Mouse (Mus musculus) E14TG2a.4 (cell line): Measurements from ENCODE around the gene Zfp36l2.

Experiments used
- CTCF ChIP-seq: conservative IDR thresholded peaks from 2 replicates; pipeline ENCODE4 v1.5.1; 2014; ENCODE audit warnings: low read length
- NANOG ChIP-seq: IDR thresholded peaks from 2 replicates; pipeline ENCODE4 v1.6.1; 2014; ENCODE audit warnings: borderline replicate concordance, low read length, mixed read lengths
- POU5F1 ChIP-seq: IDR thresholded peaks from 2 replicates; pipeline ENCODE4 v1.6.1; 2014; ENCODE audit warnings: low read length, borderline replicate concordance

GRCm38 (mm10) chr17:84191946-84192345 lies 4.2 kb upstream of the Zfp36l2 start:
- TF ChIP-seq CTCF (no peak), POU5F1 (no peak), NANOG (no peak)
